Mouse (Mus musculus): Measurements from ENCODE around the gene Allc. TPM values are rescaled to one million over a fixed set of nuclear protein-coding genes. Genes with fewer than 3 reads are reported as not detected.
A peak's percentile ranks its signal among the peaks of the same experiment; 100 is the strongest.

Allc gene
- not detected for total RNA-seq (2021)
- long read RNA-seq, experiment 1 = 0 reads
- long read RNA-seq, experiment 2 = 0 reads

DNA sequence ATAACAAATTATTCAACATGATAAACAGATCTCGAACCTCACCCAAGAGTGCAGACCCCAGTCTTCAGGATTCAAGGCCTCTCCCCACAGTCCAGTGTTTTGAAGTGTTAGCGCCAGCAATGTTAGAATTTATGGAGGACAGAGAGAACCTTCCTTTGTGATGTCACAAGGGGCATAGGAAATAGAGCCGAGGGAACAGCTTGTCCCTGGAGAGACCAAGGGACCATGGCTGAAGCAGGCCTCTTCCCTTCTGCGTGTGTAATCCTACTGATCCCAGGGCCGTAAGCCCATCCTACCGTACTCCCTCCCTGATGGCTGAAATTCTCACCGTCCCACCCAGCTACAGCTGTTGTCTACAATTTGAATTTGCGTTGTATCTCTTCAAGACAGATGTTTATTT lies at the start of gene Allc:
Allc (minus strand) TSS at position 101 of the 400 bp plus-strand sequence.
- DNase-seq (ENCODE audit: low spot score in 2 of 2) = no peak

DNA sequence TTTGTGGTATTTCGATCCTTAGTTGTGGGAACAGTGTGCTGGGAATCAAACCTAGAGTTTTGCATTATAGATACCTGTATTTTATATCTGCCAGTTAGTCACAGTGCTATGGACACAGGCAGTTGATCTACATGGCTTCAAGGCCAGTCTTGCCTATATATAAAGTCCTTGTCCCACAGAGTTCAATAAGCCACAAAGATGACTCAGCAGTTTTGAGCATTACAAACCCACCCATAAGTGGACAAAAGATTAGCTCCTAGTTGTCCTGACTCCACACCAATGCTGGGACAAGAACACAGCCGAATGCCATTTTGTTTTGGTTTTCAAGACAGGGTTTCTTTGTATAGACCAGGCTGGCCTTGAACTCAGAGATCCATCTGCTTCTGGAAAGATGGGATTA lies 46.1 kb upstream of the Allc start:
- no peak for DNase-seq (ENCODE audit: low spot score in 2 of 2)

DNA sequence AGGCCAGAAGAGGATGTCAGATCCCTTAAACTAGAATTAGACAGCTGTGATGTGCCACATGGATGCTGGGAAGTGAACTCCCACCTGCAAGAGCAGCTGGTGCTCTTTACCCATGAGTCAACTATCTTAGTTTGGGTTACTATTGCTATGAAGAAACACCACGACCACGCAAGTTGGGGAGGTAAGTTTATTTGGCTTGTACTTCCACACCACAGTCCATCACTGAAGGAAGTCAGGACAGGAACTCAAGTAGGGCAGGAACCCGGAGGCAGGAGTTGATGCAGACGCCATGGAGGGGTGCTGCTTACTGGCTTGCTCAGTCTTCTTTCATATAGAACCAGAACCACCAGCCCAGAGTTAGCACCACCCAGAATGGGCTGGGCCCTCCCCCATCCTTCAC lies 44.8 kb upstream of the Allc start:
- DNase-seq (ENCODE audit: low spot score in 2 of 2) = no peak

DNA sequence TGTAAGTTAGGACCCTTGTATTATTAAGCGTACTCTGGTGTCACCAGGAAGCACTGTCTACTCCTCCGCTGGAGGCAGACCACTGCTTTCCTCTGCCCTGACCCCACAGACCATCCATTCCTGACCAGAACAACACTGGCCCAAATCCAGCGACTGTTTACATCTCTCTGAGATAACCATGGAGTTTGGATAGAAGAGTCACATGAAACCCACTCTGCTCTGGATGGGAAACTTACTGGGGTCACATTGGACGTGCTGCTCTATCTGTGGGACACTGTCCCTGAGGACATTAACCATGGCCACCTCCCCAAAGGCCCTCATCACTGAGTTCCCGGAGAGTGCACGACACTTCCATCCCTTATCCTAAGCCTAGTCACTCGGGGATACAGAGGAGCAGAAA lies 43.1 kb upstream of the Allc start:
- DNase-seq (ENCODE audit: low spot score in 2 of 2) = no peak

DNA sequence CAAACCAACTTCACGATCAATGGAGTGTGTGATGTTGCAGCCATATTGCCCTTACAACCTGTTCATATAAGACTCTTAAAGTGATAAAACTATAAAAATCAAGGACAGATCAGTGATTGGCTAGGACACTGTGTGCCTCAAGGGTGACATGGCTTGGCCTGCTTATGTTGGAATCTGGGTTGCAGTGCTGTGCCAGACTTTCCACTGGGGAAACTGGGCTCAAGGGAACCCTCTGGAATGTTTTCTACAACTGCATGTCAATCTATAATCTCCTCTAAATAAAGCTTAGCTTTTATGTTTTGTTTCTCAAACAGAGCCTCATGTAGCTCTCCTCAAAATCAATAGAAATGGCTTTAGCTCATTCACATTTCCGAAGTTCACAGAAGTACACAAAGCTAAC lies 41.9 kb upstream of the Allc start:
- no peak for DNase-seq (ENCODE audit: low spot score in 2 of 2)

DNA sequence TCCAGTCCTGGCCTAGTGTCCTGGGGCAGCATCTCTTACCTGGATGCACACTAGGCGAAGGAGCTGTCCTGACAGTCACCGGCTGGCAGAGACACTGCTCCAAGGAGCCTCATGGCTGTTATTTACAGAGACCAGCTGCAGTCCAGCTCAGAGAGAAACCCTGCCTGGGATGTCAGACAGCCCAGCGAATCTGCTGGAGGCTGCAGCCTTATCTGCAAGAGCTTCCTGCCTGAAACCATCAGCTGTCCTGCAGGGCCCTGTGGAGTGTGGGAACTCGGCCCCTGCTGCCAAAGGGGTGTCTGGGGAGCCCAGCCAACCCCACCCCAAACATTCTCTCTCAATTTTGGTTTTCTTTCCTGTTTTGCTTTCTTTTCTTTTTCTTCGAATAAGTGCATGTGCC lies 40.9 kb upstream of the Allc start, which contains the start of gene Colec11:
Colec11 (minus strand) TSS at position 183 of the 400 bp plus-strand sequence.
- no peak for DNase-seq (ENCODE audit: low spot score in 2 of 2)

DNA sequence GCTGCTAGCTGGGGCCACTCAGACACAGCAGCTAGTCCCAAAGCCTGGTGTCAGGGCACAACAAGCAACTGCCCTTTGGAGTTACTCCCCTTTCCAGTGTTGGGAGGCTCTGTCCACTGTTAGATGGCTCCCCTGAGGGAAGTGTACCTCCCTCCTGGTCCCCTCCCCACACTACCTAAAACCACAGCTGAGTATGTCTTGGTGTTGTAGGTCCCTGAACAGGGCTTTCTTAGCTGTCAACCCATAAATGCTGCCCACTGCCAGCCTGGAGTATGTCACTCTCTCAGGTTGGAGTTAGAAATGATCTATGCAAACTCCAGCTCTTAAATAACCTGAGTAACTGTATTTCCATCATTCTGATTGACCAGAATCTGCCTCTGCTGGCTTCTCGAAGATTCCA lies 40.3 kb upstream of the Allc start:
- no peak for DNase-seq (ENCODE audit: low spot score in 2 of 2)

DNA sequence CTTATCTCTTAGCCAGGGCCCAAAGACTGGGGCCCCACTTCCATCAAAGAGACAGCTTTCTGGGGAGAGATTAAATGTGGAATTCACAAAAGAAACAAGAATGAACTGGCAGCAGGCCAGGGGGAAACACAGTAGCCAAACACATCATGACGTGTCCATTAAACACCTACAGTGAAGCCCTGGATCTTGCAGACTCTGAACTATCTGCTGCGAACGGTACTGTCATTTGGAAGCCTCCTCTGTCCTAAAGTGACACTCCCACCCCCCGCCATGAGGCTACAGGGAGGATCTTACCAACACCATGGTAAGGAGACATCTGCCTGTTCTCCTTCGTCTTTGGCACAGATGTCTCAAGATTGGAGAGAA lies 39.8 kb upstream of the Allc start:
- no peak for DNase-seq (ENCODE audit: low spot score in 2 of 2)

DNA sequence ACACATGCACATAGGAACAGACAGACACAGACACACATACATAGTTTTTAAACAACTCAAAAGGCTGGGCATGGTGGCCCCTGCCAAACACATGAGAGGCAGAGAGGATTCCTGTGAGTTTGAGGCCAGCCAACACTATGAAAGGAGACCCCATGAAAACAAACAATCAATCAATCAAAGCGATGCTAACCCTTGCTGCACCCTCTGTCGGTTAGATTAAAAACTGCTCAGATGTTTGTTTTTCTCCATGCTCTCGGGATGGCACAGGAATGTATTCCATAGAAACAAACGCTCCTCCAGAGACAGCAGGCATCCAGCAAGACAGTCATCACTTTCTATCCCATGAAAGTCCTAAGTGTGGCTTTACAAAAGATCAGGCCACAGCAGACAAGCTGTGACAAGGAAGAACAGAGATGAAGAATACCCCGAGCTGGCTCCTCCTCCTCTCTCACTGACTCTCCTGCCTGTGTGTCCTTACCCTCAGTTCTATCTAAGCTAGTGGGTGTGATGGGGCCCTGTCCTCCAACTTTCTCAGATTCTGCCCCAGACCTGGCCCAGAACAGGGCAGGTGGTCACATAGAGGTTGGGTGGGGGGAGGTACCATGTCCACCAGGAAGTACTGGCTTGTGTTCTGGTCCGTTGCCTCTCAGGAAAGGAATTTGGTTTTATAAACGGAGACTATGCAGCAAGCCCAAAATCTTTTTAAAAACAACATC lies 39.3 kb upstream of the Allc start:
- DNase-seq (ENCODE audit: low spot score in 2 of 2) = no peak

DNA sequence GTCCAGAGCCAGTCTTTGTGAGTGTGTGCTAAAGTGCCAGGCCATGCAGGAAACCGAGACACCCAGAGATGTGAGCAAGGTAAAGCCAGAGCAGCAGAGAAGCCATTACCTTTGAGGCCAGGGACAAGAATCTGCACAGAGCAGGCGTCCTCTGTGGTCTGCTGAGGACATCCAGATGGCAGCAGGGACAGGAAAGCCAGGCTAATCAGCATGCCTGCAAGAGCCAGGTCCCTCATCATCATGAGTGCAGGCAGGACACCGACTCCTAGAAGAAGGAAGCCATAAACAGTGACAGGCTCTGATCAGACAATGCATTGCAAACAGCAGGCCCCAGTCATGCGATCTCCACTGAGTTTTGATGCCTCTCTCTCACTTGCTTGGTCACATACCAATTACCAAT lies 35.0 kb upstream of the Allc start:
- DNase-seq (ENCODE audit: low spot score in 2 of 2) = no peak

DNA sequence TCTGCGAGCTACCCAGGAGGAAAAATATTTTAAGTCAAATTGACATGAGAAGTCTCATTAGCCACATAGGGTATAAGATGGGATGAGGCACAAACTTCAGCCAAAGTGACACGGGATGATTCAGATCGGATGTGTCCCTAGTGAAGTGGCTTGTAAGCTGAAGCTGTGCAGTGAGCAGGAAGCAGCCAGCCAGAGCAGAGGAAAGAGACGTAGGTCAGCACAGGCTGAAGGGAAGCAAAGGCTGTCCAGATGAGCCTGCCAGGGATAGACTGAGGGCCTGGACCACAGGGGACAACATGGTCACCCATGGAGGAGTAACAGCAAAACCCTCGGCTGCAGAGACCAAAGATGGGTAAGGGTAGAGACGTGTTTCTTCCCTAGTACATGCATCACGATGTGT lies 32.1 kb upstream of the Allc start:
- DNase-seq (ENCODE audit: low spot score in 2 of 2) = no peak

DNA sequence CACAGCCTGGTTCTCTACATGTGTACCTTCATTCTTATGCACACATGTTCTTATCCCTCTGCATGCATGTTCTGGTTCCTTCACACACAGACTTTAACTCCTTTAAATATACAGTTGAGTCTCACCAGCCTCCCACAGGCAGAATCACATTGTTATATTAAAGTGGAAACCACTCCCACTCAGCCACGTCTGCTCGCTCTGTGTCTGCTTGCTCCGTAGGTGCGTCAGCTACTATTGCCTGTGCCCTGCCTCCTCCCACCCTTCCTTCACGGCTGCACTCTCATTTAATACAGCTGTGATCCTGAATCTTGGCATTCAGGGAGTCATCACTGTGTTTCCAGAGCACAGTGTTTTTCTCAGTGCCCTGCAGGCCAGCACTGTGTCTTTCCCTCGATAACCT lies 30.1 kb upstream of the Allc start:
- no peak for DNase-seq (ENCODE audit: low spot score in 2 of 2)

DNA sequence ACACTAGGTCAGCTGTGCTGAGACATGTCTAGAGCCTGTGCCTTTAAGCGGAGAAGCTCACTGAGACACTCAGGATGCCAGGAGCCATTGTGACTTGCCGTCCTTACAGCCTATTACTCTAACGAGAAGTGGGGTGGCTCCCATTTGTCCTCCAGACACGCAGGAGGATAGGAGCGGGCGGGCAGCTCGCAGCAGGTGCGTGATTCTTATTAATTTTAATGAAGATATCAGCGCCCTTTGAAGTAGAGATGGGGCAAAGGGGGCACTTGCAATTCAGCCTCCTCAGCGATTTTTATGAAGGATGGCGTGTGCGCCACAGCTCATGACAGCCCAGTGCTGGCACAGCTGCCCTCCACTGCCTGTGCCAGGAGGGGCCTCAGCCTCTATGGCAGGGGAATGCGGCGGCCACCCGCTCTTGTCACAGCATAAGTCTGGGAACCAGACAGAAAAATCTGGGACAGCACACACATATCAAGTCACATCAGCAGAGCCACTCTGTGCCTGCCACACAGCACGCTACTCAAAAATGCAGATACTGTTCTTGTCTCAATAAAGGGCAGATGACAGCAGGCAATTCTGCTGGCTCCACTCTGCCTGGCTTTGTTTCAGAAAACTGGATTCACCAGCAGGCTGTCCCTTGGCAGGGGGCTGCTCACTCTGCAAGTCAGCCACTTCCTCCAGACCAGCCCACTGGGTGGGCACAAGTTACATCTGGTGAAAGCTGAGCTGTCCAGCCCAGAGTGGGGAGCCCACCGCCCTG lies 25.4 kb upstream of the Allc start:
- DNase-seq (ENCODE audit: low spot score in 2 of 2) = no peak

DNA sequence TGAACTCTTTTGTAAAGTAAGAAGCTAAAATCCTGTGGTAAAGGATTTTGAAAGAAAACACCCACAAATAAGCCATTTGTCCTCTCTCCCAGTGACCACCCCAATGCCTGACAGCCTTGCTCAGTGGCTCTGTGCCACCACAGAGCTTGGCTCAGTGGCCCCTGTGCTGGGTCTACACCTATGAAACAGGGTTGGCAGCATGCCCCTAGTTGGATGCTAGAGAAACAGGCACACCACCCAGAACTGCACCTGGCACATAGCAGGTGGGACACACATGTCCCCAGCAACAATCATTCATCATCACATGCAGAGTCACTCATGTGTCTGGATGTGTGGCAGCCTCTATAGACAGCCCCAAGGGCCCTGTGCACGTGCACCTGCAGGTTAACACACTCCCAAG lies 21.2 kb upstream of the Allc start:
- DNase-seq (ENCODE audit: low spot score in 2 of 2) = no peak

DNA sequence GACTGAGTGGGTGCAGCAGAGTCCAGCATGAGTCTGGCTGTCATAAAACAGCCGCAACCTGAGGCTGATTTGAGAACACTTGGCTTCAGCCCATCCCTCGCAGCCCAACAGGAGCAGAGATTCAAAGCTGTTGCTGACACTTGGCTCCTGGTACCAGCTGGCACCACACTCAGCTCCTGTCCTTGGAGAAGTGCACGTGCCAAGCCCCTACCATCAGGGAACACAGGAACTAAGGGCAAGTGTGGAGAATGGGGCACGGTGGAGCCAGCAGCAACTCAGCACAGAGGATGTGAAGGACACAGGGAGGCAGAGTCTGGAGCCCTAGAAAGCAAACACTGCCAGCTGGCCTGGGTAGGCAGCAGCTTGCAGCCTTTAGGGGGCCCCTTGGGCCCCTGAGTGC lies 19.9 kb upstream of the Allc start:
- no peak for DNase-seq (ENCODE audit: low spot score in 2 of 2)

DNA sequence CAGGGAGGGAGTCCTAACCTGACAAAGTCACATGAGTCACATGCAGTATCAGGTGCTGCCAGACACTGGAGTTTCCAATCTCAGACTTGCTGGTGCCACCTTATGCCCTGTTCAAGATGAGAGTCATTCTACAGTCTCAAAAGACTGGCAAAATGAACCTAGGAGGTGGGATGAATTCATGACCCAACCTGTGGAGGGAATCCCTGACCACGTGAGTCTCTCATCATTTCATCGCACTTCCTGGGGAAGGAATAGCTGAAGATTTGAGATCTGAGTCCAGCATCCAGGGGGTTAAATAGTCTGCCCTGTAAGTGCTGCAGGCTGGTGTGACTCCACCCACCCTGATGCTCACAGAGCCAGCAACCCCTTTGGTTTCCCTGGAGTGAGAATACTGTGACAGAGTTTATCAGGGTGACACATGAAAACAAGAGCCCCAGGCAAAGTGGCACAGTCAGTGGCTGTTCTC lies 16.2 kb upstream of the Allc start:
- no peak for DNase-seq (ENCODE audit: low spot score in 2 of 2)

DNA sequence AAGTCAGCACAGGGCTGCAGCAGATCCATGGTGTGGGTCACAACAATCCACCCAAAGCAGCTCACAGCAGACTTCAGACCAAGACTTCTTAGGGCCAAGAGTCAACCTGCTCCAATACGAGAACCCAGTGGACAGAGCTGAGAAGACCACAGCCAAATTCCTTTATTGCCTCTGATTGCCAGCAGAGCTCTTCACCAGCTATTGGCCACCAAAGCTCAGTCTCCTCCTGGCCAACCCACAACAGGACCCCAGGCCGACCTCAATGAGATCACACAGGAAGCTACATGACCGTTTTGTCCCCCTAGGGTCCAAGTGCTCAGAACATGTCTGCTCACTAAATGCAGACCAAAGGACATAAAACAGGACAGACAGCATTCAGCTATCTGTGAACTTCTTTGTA lies 15.8 kb upstream of the Allc start:
- DNase-seq (ENCODE audit: low spot score in 2 of 2) = no peak

DNA sequence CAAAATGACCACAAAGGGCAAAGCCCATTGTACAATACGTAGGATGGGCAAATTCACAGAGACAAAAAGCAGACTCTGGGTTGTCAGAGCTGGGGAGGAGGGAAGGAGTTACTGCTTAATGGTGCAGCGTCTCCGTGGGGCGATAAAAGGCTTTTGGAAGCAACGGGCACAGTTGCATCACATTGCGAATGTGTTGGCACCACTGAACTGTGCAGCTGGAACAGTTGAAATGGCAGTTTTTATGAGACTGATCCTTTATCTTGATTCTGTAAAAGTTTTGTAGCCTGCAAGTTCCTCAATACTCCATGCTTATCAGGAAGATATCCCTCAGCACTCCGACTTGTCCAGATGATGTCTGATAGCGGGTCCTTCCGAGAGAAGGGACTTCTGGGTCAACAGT lies 15.4 kb upstream of the Allc start:
- no peak for DNase-seq (ENCODE audit: low spot score in 2 of 2)

DNA sequence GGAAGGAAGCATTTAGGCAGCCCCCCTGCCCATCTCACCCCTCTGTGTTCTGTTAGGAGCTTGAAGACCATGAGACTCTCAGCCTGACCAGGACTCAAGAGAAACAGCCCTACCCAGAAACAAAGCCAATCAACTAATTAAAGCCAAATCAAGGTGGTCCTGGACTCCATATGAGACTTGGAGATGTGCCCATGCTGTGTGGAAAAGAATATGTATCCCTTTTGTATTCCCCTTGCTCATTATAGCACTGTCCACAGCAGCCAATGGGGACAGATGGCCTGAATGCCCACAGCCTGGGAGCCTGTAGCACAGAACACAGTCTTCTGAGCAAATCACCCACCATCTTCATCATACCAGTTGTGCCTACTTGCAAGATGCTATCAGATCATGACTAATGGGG lies 14.5 kb upstream of the Allc start:
- no peak for DNase-seq (ENCODE audit: low spot score in 2 of 2)

DNA sequence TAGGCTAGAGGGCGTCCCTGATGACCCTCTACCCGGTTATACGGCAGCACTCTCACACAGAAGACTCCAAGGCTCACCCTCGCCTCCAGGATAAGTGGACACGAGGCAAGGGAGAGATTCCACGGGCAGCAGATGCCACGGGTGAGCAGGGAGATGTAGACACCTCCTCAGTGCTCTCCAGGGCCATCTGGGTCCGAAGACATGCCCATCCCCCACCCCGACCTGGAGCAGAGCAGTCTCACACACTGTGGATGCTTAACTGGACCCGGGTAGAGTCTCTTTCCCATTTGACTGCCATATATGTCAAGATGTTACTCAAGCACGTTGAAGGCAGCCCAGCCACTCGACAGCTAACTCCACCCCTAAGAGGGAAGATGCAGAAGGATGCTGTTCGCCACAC lies 8.1 kb upstream of the Allc start:
- DNase-seq (ENCODE audit: low spot score in 2 of 2) = no peak

DNA sequence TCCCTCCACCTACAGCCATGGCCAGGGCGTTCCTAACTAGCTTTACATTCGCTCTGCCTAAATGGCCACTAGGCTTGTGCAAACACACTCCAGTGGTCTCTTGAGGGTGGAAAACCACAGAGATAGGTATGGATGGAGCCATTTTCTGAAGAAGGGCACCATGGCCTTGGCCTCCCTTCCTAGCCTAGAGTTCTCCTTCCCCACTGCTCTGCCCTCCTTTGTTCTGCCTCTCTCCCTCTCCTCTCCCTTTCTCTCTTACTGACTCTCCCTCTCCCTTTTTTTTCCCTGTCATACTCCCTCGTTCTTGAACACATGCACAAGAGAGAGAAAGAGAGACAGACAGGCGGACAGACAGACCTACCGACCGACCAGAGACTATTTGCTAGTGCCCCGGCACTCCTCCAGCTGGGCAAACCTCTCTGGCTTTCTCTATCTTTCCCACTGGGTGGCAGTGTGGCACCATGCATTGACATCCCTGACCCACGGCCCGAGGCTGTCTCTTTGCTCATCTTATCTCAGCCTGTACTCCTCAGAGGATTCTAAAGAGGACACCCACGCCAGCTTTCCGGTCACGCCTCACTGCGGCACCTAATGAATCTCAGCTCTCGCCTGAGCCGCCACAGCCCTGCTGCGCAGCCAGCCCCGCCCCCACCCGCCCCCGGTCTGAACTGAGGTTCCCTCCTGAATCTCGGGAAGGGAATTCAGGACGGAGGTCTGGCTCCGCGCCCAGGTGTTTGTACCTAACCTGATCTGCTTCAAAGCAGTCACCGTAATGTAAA lies 7.0 kb upstream of the Allc start:
- DNase-seq (ENCODE audit: low spot score in 2 of 2) = peak; percentile 72 to 81

DNA sequence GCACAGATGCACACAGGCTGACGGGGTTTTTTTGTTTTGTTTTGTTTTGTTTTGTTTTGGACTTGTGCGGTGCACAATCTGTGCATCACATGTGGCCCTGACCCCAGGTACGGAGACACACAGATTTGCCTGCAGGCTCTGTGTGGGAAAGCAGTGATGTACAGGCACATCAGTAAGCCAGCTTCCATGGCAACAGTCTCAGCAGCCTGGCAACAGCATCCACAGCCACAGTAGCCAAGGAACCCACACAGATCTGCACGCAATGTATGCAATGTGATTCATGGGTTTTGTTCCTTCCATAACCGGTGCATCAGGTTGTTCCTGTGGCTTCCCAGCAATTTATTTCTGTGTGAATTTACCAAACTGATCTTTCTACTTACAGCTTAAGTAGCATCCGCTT lies 5.6 kb upstream of the Allc start:
- DNase-seq (ENCODE audit: low spot score in 2 of 2) = no peak
